Mouse (Mus musculus): ENCODE results near the gene Atg7. TPM values are rescaled to one million over a fixed set of nuclear protein-coding genes. Genes with fewer than 3 reads are reported as not detected.

Atg7 gene
- total RNA-seq, 2 experiments from 2014 or later: 7.9 to 9.0 TPM

GRCm38 (mm10) chr6:114898949-114899348 is 256.1 kb downstream of the Atg7 start:
- no peak for DNase-seq (ENCODE audit: low spot score)

- no peak for DNase-seq (ENCODE audit: low spot score)
Measured at GRCm38 (mm10) chr6:114899652-114900051, 256.8 kb downstream of the Atg7 start.

- DNase-seq (ENCODE audit: low spot score): no peak
Measured at GRCm38 (mm10) chr6:114900194-114900593, 257.3 kb downstream of the Atg7 start.

- no peak for DNase-seq (ENCODE audit: low spot score)
Measured at GRCm38 (mm10) chr6:114901321-114901824, 258.5 kb downstream of the Atg7 start.

- no peak for DNase-seq (ENCODE audit: low spot score)
Measured at GRCm38 (mm10) chr6:114901921-114902320, 259.0 kb downstream of the Atg7 start.

- no peak for DNase-seq (ENCODE audit: low spot score)
Measured at GRCm38 (mm10) chr6:114904233-114904632, 261.3 kb downstream of the Atg7 start.

- no peak for DNase-seq (ENCODE audit: low spot score)
Measured at GRCm38 (mm10) chr6:114904818-114905217, 261.9 kb downstream of the Atg7 start.

GRCm38 (mm10) chr6:114905253-114906028 is 262.5 kb downstream of the Atg7 start:
- no peak for DNase-seq (ENCODE audit: low spot score)

- DNase-seq (ENCODE audit: low spot score): no peak
Measured at GRCm38 (mm10) chr6:114906209-114906608, 263.3 kb downstream of the Atg7 start.

- no peak for DNase-seq (ENCODE audit: low spot score)
Measured at GRCm38 (mm10) chr6:114907459-114907858, 264.6 kb downstream of the Atg7 start.

GRCm38 (mm10) chr6:114909801-114910200 is 266.9 kb downstream of the Atg7 start:
- DNase-seq (ENCODE audit: low spot score): no peak

Other genes with a start within 250 kb of the Atg7 start
- gene Hrh1, start 245.2 kb upstream of the Atg7 start, total RNA-seq (2021): under 1 TPM; 0.38 to 0.41 TPM

Measured in gastrocnemius, adult 18-20 months (tissue).